In the genomic region with DNA sequence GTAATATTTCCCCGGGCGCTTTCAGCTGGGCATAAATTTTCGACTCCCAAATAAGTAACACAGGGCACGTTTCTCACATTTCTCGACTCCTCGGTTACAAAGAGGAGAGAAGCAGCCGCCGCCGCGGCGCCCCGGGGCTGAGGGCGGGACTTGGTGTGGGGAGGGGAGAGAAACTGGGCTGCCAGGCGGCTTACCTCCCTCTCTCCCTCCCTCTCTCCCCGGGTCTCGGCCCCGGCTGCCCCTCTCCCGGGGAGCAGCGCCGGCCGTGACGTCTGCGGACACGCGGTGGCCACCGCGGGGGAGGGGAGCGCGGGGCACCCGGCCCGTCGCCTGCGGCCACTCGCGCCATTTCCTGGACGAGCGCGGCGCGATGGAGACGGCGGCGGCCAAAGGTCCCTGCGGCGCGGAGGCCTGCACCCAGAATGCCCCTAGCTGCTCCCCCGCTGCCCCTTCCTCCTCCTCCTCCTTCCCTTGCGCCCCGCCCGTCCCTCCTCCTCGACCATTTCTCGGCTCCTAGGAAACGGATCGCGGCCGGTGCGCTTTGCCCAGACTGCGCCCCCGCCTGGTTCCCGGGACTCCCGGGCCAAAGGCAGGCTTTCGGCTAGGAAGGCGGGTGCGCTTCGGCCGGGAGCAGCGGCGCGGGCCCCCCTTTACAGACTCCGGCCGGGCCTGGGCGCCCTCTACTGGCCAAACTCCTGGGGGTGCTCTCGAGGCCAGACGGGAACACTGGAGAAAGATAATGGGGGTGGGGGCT, we compare ENCODE assay signal across 8 mouse cellular contexts. TPM values are rescaled to one million over a fixed set of nuclear protein-coding genes. Genes with fewer than 3 reads are reported as not detected.
DNase-seq lines count a peak whose midpoint lies in the region; ATAC-seq and TF ChIP-seq lines count a peak whose summit lies in the region.

No protein-coding gene starts in this region.

- peak overlapping the region; percentile 94 for H3K9ac ChIP-seq in CH12.LX (ENCODE audit: insufficient read depth, low read depth)
- H3K9ac ChIP-seq in forebrain, embryonic 14.5 days (ENCODE audit: low read length), result peak overlapping the region; percentile 97
- peak overlapping the region; percentile 22 for H3K9ac ChIP-seq in liver, embryonic 16.5 days (ENCODE audit: low read depth, low read length)

- peaks cover 10 to 24% of the 10 kb centered on the region in 2 experiments for H3K4me1 ChIP-seq in CH12.LX (ENCODE audit: control insufficient read depth in 1 of 2, insufficient read depth in 2 of 2)
- H3K4me1 ChIP-seq in forebrain, embryonic 14.5 days (ENCODE audit: control insufficient read depth, insufficient read depth, low read length), result peaks cover 14% of the 10 kb centered on the region
- H3K4me1 ChIP-seq in liver, embryonic 16.5 days (ENCODE audit: control insufficient read depth, low read depth, low read length), result no peaks in the 10 kb centered on the region; the same call in 1 of the 2 replicates
- peaks cover 18% of the 10 kb centered on the region for H3K4me1 ChIP-seq in olfactory bulb, adult 2 months (ENCODE audit: control insufficient read depth, insufficient read depth, low read length)

- TF ChIP-seq EP300 in CH12.LX (IDR thresholded peaks at IDR 0.05; ENCODE audit: low read length), result no peak; the same call in 1 of the 2 replicates

- peak in 1 of 2 experiments; percentile 91; a peak in 2 of 4 replicates for TF ChIP-seq CTCF in CH12.LX (conservative IDR thresholded peaks at IDR 0.05 in 1 of 2, IDR thresholded peaks at IDR 0.05 in 1 of 2; ENCODE audit: low read depth in 2 of 2, low read length in 2 of 2)
- TF ChIP-seq CTCF in olfactory bulb, adult 2 months (IDR thresholded peaks at IDR 0.05; ENCODE audit: insufficient read depth, low read depth, low read length), result peak; percentile 93

- H3K27me3 ChIP-seq in CH12.LX (replicated peaks), result no peaks in the 10 kb centered on the region
- H3K27me3 ChIP-seq in forebrain, embryonic 14.5 days (replicated peaks; ENCODE audit: control insufficient read depth, insufficient read depth, low read length), result no peaks in the 10 kb centered on the region
- H3K27me3 ChIP-seq in liver, embryonic 16.5 days (ENCODE audit: control insufficient read depth, insufficient read depth, low read depth, low read length), result peaks cover 45% of the 10 kb centered on the region

- no peaks in the 10 kb centered on the region for H3K79me2 ChIP-seq in CH12.LX (replicated peaks; ENCODE audit: control insufficient read depth, extremely low read depth, insufficient read depth, poor library complexity, severe bottlenecking)

- H3K4me2 ChIP-seq in CH12.LX (ENCODE audit: insufficient read depth, low read depth, poor library complexity, severe bottlenecking), result peak overlapping the region; percentile 53; the same call in 1 of the 2 replicates
- peak overlapping the region; percentile 74 for H3K4me2 ChIP-seq in forebrain, embryonic 14.5 days (ENCODE audit: low read length)
- H3K4me2 ChIP-seq in liver, embryonic 16.5 days (ENCODE audit: low read depth, low read length), result peak overlapping the region; percentile 65

- peak; percentile 66 for TF ChIP-seq POLR2A in CH12.LX (IDR thresholded peaks at IDR 0.05; ENCODE audit: low read depth, low read length)
- 0 out of 2 replicates have a peak, but pooled peaks have one; percentile 25 for TF ChIP-seq POLR2A in olfactory bulb, adult 2 months (IDR thresholded peaks at IDR 0.05; ENCODE audit: insufficient read depth, low read depth, low read length)

- WGBS in forebrain, embryonic 14.5 days, result under 1% methylated on average over 46 of the region's 74 CpGs
- WGBS in liver, embryonic 16.5 days (ENCODE audit: insufficient replicate concordance), result 1% methylated on average over 59 of the region's 74 CpGs
- under 1% methylated on average over 65 of the region's 74 CpGs for WGBS in olfactory bulb, adult 2 months

- peak overlapping the region; percentile 53 to 75 (median 73) for H3K4me3 ChIP-seq in CH12.LX (replicated peaks in 1 of 3; ENCODE audit: low read depth in 2 of 3, low read length in 2 of 3, poor library complexity in 1 of 3)
- H3K4me3 ChIP-seq in forebrain, embryonic 14.5 days (ENCODE audit: low read depth, low read length), result peak overlapping the region; percentile 86
- peak overlapping the region; percentile 57 for H3K4me3 ChIP-seq in liver, embryonic 16.5 days (ENCODE audit: low read depth, low read length)
- peak overlapping the region; percentile 97 for H3K4me3 ChIP-seq in olfactory bulb, adult 2 months (ENCODE audit: insufficient read depth, low read depth, low read length)

- TF ChIP-seq RAD21 in CH12.LX (IDR thresholded peaks at IDR 0.05; ENCODE audit: low read depth, low read length), result peak; percentile 63

- in situ Hi-C loops in CH12.LX (cut with MboI; ENCODE audit: low pct_ligation_motif_present, low pct_unique_long_range_greater_than_20kb, low sequenced_read_pairs), result loop anchor here (25.0 kb wide), 2 partner anchors 143 to 393 kb away; partner anchors contain the start of gene Gm6096

- intact Hi-C loops in heart, postnatal 10 days (cut with DNase I), result loop anchor here (2.0 to 5.0 kb wide), 4 partner anchors 38 to 218 kb away; no protein-coding TSS in a partner anchor

- peaks cover 2% of the 10 kb centered on the region for H3K9me3 ChIP-seq in CH12.LX (replicated peaks; ENCODE audit: low read length)
- H3K9me3 ChIP-seq in forebrain, embryonic 14.5 days (replicated peaks; ENCODE audit: control insufficient read depth, low read length), result no peaks in the 10 kb centered on the region
- no peaks in the 10 kb centered on the region for H3K9me3 ChIP-seq in liver, embryonic 16.5 days (replicated peaks; ENCODE audit: control insufficient read depth, low read length)

- dilution Hi-C loops in CH12.LX (cut with MboI; ENCODE audit: extremely low pct_ligation_motif_present, extremely low pct_unique_long_range_greater_than_20kb, low sequenced_read_pairs), result no loop called here

- peak overlapping the region; percentile 72 for H3K27ac ChIP-seq in CH12.LX (ENCODE audit: insufficient read depth, low read depth)
- H3K27ac ChIP-seq in forebrain, embryonic 14.5 days (ENCODE audit: low read depth, low read length), result peak overlapping the region; percentile 99
- peak overlapping the region; percentile 50 for H3K27ac ChIP-seq in liver, embryonic 16.5 days (ENCODE audit: low read length)
- H3K27ac ChIP-seq in olfactory bulb, adult 2 months (ENCODE audit: insufficient read depth, low read depth, low read length), result peak overlapping the region; percentile 88; the same call in 1 of the 2 replicates

- peak; percentile 77 for ATAC-seq in forebrain, embryonic 14.5 days
- peak; percentile 40 for ATAC-seq in liver, embryonic 16.5 days (ENCODE audit: low read depth)

- peak; percentile 77 for DNase-seq in CH12.LX (ENCODE audit: extremely low read depth)
- DNase-seq in c-Kit-positive CD71-negative TER-119-negative erythroid progenitor cells, embryonic 14.5 days (ENCODE audit: low read depth), result peak; percentile 58
- DNase-seq in forebrain, embryonic 14.5 days (ENCODE audit: low spot score), result peak; percentile 95
- DNase-seq in heart, postnatal 10 days, result peak; percentile 92 to 94
- DNase-seq in kidney, postnatal 4 days, result peak; percentile 96
- DNase-seq in thymus, postnatal 0 days (ENCODE audit: low spot score), result peak; percentile 41

- H3K36me3 ChIP-seq in CH12.LX (replicated peaks in 1 of 2; ENCODE audit: control insufficient read depth in 1 of 2, insufficient read depth in 1 of 2, low read length in 1 of 2), result peaks cover 0 to 6% of the 10 kb centered on the region in 2 experiments
- H3K36me3 ChIP-seq in forebrain, embryonic 14.5 days (ENCODE audit: control insufficient read depth, insufficient read depth, low read length), result 0 out of 2 replicates have a peak, but pooled peaks cover 4% of the 10 kb centered on the region
- no peaks in the 10 kb centered on the region for H3K36me3 ChIP-seq in liver, embryonic 16.5 days (ENCODE audit: control insufficient read depth, insufficient read depth)

TF ChIP-seq in CH12.LX, 34 proteins besides CTCF, POLR2A, EP300 and RAD21 (continues in another document):
- TF ChIP-seq ELF1 (IDR thresholded peaks at IDR 0.05; ENCODE audit: low read depth, low read length), result no peak; the same call in 1 of the 2 replicates
- TF ChIP-seq NELFE (IDR thresholded peaks at IDR 0.05; ENCODE audit: low read depth, low read length), result peak; percentile 51; the same call in 1 of the 2 replicates
- TF ChIP-seq SMC3 (IDR thresholded peaks at IDR 0.05; ENCODE audit: low read depth, low read length), result peak; percentile 84
- TF ChIP-seq RCOR1 (conservative IDR thresholded peaks at IDR 0.05; ENCODE audit: low read depth, low read length), result no peak
- TF ChIP-seq PAX5 (IDR thresholded peaks at IDR 0.05; ENCODE audit: low read length), result no peak
- TF ChIP-seq TBP (conservative IDR thresholded peaks at IDR 0.05; ENCODE audit: low read depth, low read length), result no peak
- TF ChIP-seq MAZ (IDR thresholded peaks at IDR 0.05; ENCODE audit: low read depth, low read length), result peak; percentile 89; the same call in 1 of the 2 replicates
- TF ChIP-seq ZC3H11A (IDR thresholded peaks at IDR 0.05; ENCODE audit: low read depth, low read length), result peak; percentile 48
- TF ChIP-seq MAX (IDR thresholded peaks at IDR 0.05; ENCODE audit: low read length), result peak; percentile 53; the same call in 1 of the 2 replicates
- TF ChIP-seq KAT2A (IDR thresholded peaks at IDR 0.05; ENCODE audit: insufficient replicate concordance, low read length), result no peak
- TF ChIP-seq MYC (IDR thresholded peaks at IDR 0.05; ENCODE audit: low read depth, low read length), result no peak
- TF ChIP-seq USF2 (conservative IDR thresholded peaks at IDR 0.05; ENCODE audit: low read depth, low read length), result no peak
- TF ChIP-seq UBTF (IDR thresholded peaks at IDR 0.05; ENCODE audit: low read depth, low read length), result peak; percentile 83
- TF ChIP-seq CHD2 (IDR thresholded peaks at IDR 0.05; ENCODE audit: low read length), result peak; percentile 15; the same call in 1 of the 2 replicates
- no peak for TF ChIP-seq ZKSCAN1 (IDR thresholded peaks at IDR 0.05; ENCODE audit: borderline replicate concordance, low read depth, low read length)
- no peak for TF ChIP-seq POLR2AphosphoS2 (IDR thresholded peaks at IDR 0.05; ENCODE audit: low read depth, low read length)
- no peak for TF ChIP-seq USF1 (IDR thresholded peaks at IDR 0.05; ENCODE audit: low read depth, low read length)
- TF ChIP-seq JUND (conservative IDR thresholded peaks at IDR 0.05; ENCODE audit: low read depth, low read length), result no peak

RNA-seq across cellular contexts. Expression of gene Kctd15, which starts 1.3 kb away (rescaled TPM):
- total RNA-seq in CH12.LX (2012; rRNA removed), result 16.4 and 21.6 TPM in 2 replicates
- total RNA-seq in CH12.LX (2014; rRNA removed), result 20.4 and 24.0 TPM in 2 replicates
- polyA plus RNA-seq in CH12.LX (2012; ENCODE audit: insufficient read length, low read depth), result 34.9 and 39.0 TPM in 2 replicates
- 13.9 and 16.0 TPM in 2 replicates for polyA plus RNA-seq in forebrain, embryonic 14.5 days (2014; fragmentation: Nextera tagmentation; extraction: Ambion mirVana)
- 1 to 10 TPM; 4.2 to 5.8 TPM for total RNA-seq in heart, postnatal 10 days (2021)
- 0.36 and 0.48 TPM in 2 replicates for polyA plus RNA-seq in liver, embryonic 16.5 days (2015; fragmentation: Nextera tagmentation; extraction: Ambion mirVana)
- polyA plus RNA-seq in olfactory bulb, adult 2 months (2012; ENCODE audit: insufficient read depth, insufficient read length, low replicate concordance, missing spikeins), result not detected in 2 replicates
- polyA plus RNA-seq in thymus, postnatal 0 days (2015; fragmentation: Nextera tagmentation; extraction: Ambion mirVana), result 5.7 and 8.0 TPM in 2 replicates

Comparison
In these comparisons a context has a peak if more than half of its experiments do, and no peak if none do; other contexts are left out.
1. Peak in every context shown above with its lines: DNase-seq, ATAC-seq, H3K4me3 ChIP-seq and H3K27ac ChIP-seq.
2. DNase-seq: peak in every context shown above with its lines; median percentile 96 in kidney, postnatal 4 days; 95 in forebrain, embryonic 14.5 days; 93 in heart, postnatal 10 days; 77 in CH12.LX; 58 in c-Kit-positive CD71-negative TER-119-negative erythroid progenitor cells, embryonic 14.5 days; 41 in thymus, postnatal 0 days.
3. H3K9ac ChIP-seq: peak in every context shown above with its lines; median percentile 97 in forebrain, embryonic 14.5 days; 94 in CH12.LX; 22 in liver, embryonic 16.5 days.